Mouse (Mus musculus) testis, adult 2 months (tissue): ENCODE measurements around the gene Snx29.

Experiments used
- CTCF ChIP-seq: fragments of 200-500 bp; IDR thresholded peaks from 2 replicates; pipeline ENCODE4 v1.5.1; 2012; ENCODE audit warnings: low read depth, mild to moderate bottlenecking, inconsistent platforms, low read length, moderate library complexity; ENCODE audit not compliant: control insufficient read depth, insufficient read depth, insufficient replicate concordance
- POLR2A ChIP-seq: fragments of 200-500 bp; IDR thresholded peaks from 2 replicates; pipeline ENCODE4 v1.6.1; 2012; ENCODE audit warnings: low read depth, mild to moderate bottlenecking, inconsistent platforms, low read length, moderate library complexity; ENCODE audit not compliant: control insufficient read depth

- TF ChIP-seq POLR2A (no peak), CTCF (no peak)
Measured at GRCm38 (mm10) chr16:11652686-11653366, 330.1 kb downstream of the Snx29 start.
